Mouse (Mus musculus): ENCODE results near the gene Atp1a2.

- no peak for TF ChIP-seq CTCF (IDR thresholded peaks at IDR 0.05; ENCODE audit: borderline replicate concordance, extremely low read depth, insufficient read depth, insufficient read length)
- TF ChIP-seq POLR2A (IDR thresholded peaks at IDR 0.05; ENCODE audit: borderline replicate concordance, extremely low read depth, insufficient read depth, insufficient read length, poor library complexity, severe bottlenecking) = no peak
Measured at GRCm38 (mm10) chr1:172317431-172317830, 19.6 kb upstream of the Atp1a2 start.

Measured in brain, embryonic 14.5 days (tissue).